Mouse (Mus musculus) MEL (cell line): ENCODE results near the gene Myo1h. TPM values are rescaled to one million over a fixed set of nuclear protein-coding genes. Genes with fewer than 3 reads are reported as not detected.

ENCODE experiments used
- DNase-seq: peaks from one replicate; pipeline ENCODE4 v3.0.0; 2011; ENCODE audit warnings: low read depth, low spot score
- H3K27ac ChIP-seq: 2 replicates; pipeline ENCODE4 v1.5.1; 2012; ENCODE audit warnings: low read depth, mild to moderate bottlenecking, control low read depth, low read length, moderate library complexity; ENCODE audit not compliant: control insufficient read depth
- H3K27me3 ChIP-seq, 2 experiments: fragments of 150-350 bp in 1 of 2; sonication (generic) in 1 of 2; 2 replicates each; pipeline ENCODE4 v1.6.1; 2012; ENCODE audit warnings: low read length in 2 of 2, mild to moderate bottlenecking in 2 of 2, improper control_type of control experiment in 1 of 2, moderate library complexity in 1 of 2; ENCODE audit not compliant: insufficient read depth in 2 of 2, control insufficient read depth in 1 of 2
- H3K36me3 ChIP-seq, 2 experiments: 2 replicates each; pipeline ENCODE4 v1.6.1; 2012 to 2014; ENCODE audit warnings: low read length in 2 of 2, improper control_type of control experiment in 1 of 2, inconsistent platforms in 1 of 2, mild to moderate bottlenecking in 1 of 2; ENCODE audit not compliant: insufficient read depth in 2 of 2, control insufficient read depth in 1 of 2
- H3K4me1 ChIP-seq, 2 experiments: fragments of 150-350 bp in 1 of 2; sonication (generic) in 1 of 2; 2 replicates each; pipeline ENCODE4 v1.6.1; 2012; ENCODE audit warnings: low read length in 2 of 2, improper control_type of control experiment in 1 of 2, mild to moderate bottlenecking in 1 of 2; ENCODE audit not compliant: insufficient read depth in 2 of 2, control insufficient read depth in 1 of 2
- H3K4me3 ChIP-seq, 2 experiments: fragments of 150-350 bp in 1 of 2; sonication (generic) in 1 of 2; 2 replicates each; pipeline ENCODE4 v1.5.1; 2012; ENCODE audit warnings: low read depth in 2 of 2, low read length in 2 of 2, mild to moderate bottlenecking in 2 of 2, moderate library complexity in 2 of 2, control low read depth in 1 of 2, improper control_type of control experiment in 1 of 2; ENCODE audit not compliant: control insufficient read depth in 1 of 2, insufficient read depth in 1 of 2
- H3K79me2 ChIP-seq: 2 replicates; pipeline ENCODE4 v1.6.1; 2012; ENCODE audit warnings: mild to moderate bottlenecking, low read length, moderate library complexity; ENCODE audit not compliant: control insufficient read depth, poor library complexity, insufficient read depth
- H3K9ac ChIP-seq: 2 replicates; pipeline ENCODE4 v1.6.1; 2012; ENCODE audit warnings: low read depth, mild to moderate bottlenecking, control low read depth, low read length, moderate library complexity; ENCODE audit not compliant: control insufficient read depth, poor library complexity, severe bottlenecking
- H3K9me3 ChIP-seq: fragments of 150-350 bp; sonication (generic); replicated peaks from 2 replicates; pipeline ENCODE4 v1.6.1; 2012; ENCODE audit warnings: mild to moderate bottlenecking, low read length, improper control_type of control experiment, moderate library complexity; ENCODE audit not compliant: insufficient read depth
- CHD1 ChIP-seq: IDR thresholded peaks from 2 replicates; pipeline ENCODE4 v1.6.1; 2012; ENCODE audit warnings: low read depth, mild to moderate bottlenecking, inconsistent platforms, low read length, improper control_type of control experiment
- CHD2 ChIP-seq: IDR thresholded peaks from 2 replicates; pipeline ENCODE4 v1.6.1; 2011; ENCODE audit warnings: low read length, improper control_type of control experiment
- E2F4 ChIP-seq: IDR thresholded peaks from 2 replicates; pipeline ENCODE4 v1.6.1; 2011; ENCODE audit warnings: low read depth, low read length, improper control_type of control experiment, borderline replicate concordance
- GATA1 ChIP-seq: IDR thresholded peaks from 2 replicates; pipeline ENCODE4 v1.6.1; 2011; ENCODE audit warnings: low read depth, low read length, improper control_type of control experiment
- KAT2A ChIP-seq: conservative IDR thresholded peaks from 2 replicates; pipeline ENCODE4 v1.6.1; 2012; ENCODE audit warnings: low read depth, low read length, improper control_type of control experiment, inconsistent platforms
- MAFK ChIP-seq: IDR thresholded peaks from 2 replicates; pipeline ENCODE4 v1.6.1; 2011; ENCODE audit warnings: low read depth, mild to moderate bottlenecking, low read length, improper control_type of control experiment, borderline replicate concordance
- MAZ ChIP-seq: IDR thresholded peaks from 2 replicates; pipeline ENCODE4 v1.6.1; 2012; ENCODE audit warnings: low read depth, mild to moderate bottlenecking, inconsistent platforms, low read length, improper control_type of control experiment
- MYB ChIP-seq: IDR thresholded peaks from 2 replicates; pipeline ENCODE4 v1.6.1; 2011; ENCODE audit warnings: mild to moderate bottlenecking, low read depth, low read length, improper control_type of control experiment
- NELFE ChIP-seq: IDR thresholded peaks from 2 replicates; pipeline ENCODE4 v1.6.1; 2011; ENCODE audit warnings: low read depth, low read length, improper control_type of control experiment
- POLR2AphosphoS2 ChIP-seq: IDR thresholded peaks from 2 replicates; pipeline ENCODE4 v1.6.1; 2011; ENCODE audit warnings: low read length, improper control_type of control experiment
- POLR2AphosphoS5 ChIP-seq: IDR thresholded peaks from 2 replicates; pipeline ENCODE4 v1.6.1; 2012; ENCODE audit warnings: low read depth, borderline replicate concordance, mild to moderate bottlenecking, inconsistent platforms, low read length, moderate library complexity, mixed read lengths
- RCOR1 ChIP-seq: IDR thresholded peaks from 2 replicates; pipeline ENCODE4 v1.6.1; 2012; ENCODE audit warnings: low read depth, mild to moderate bottlenecking, inconsistent platforms, low read length, improper control_type of control experiment
- SIN3A ChIP-seq: IDR thresholded peaks from 2 replicates; pipeline ENCODE4 v1.6.1; 2012; ENCODE audit warnings: low read length, improper control_type of control experiment, inconsistent platforms
- SMC3 ChIP-seq: IDR thresholded peaks from 2 replicates; pipeline ENCODE4 v1.6.1; 2011; ENCODE audit warnings: low read depth, low read length, improper control_type of control experiment
- TBP ChIP-seq: IDR thresholded peaks from 2 replicates; pipeline ENCODE4 v1.8.0; 2011; ENCODE audit warnings: low read depth, low read length, improper control_type of control experiment
- UBTF ChIP-seq: IDR thresholded peaks from 2 replicates; pipeline ENCODE4 v1.6.1; 2012; ENCODE audit warnings: low read depth, mild to moderate bottlenecking, inconsistent platforms, low read length, improper control_type of control experiment, moderate library complexity, borderline replicate concordance; ENCODE audit not compliant: insufficient read depth
- USF1 ChIP-seq: IDR thresholded peaks from 2 replicates; pipeline ENCODE4 v1.6.1; 2014; ENCODE audit warnings: low read depth, mild to moderate bottlenecking, inconsistent platforms, low read length, improper control_type of control experiment, moderate library complexity
- ZC3H11A ChIP-seq: IDR thresholded peaks from 2 replicates; pipeline ENCODE4 v1.6.1; 2012; ENCODE audit warnings: low read depth, mild to moderate bottlenecking, inconsistent platforms, low read length, improper control_type of control experiment
- ZMIZ1 ChIP-seq: IDR thresholded peaks from 2 replicates; pipeline ENCODE4 v1.6.1; 2012; ENCODE audit warnings: low read depth, mild to moderate bottlenecking, inconsistent platforms, low read length, improper control_type of control experiment, moderate library complexity
- polyA plus RNA-seq, 2 experiments: library from polyadenylated mRNA; stranded (reverse) in 1 of 2; unstranded in 1 of 2; fragments of >175 nt in 1 of 2; fragments of >200 nt in 1 of 2; gene quantifications; 2 replicates each; pipeline versions ENCODE4 v1.2.1 to v1.2.4; 2012; ENCODE audit warnings: low replicate concordance in 2 of 2, low read depth in 1 of 2; ENCODE audit not compliant: insufficient read length in 2 of 2, insufficient read depth in 1 of 2, missing spikeins in 1 of 2
- total RNA-seq: library from RNA; depleted of rRNA; stranded (reverse); fragments of 300-350 nt; gene quantifications from 2 replicates; pipeline ENCODE4 v1.2.3, GENCODE M21; 2012

The Myo1h gene
- total and polyA plus RNA-seq, 3 experiments = 0.33 to 4.6 TPM; not detected in 1

DNA sequence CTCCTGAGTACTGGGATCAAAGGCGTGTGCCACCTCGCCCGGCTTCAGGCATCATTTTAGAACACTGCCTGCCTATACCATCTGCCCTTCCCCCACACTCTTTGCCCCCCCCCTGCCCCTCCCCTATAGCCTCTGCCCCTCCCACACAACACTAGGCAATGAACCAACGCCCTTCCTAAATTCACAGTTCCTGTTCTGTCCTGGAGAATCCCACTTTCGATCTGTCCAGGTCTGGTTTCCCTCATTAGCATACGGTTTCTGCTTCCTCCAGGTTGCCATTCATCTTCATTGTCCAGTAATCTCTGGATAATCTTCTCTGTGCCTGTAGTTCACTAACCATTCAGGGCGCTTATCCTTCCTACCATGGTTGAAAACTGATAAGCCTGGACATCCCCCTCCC, 54.6 kb downstream of the Myo1h start:
- TF ChIP-seq MYB (no peak), USF1 (no peak), MAZ (no peak), RCOR1 (no peak), NELFE (no peak), E2F4 (no peak)
- no peaks in the 10 kb centered on the region for H3K79me2 ChIP-seq

DNA sequence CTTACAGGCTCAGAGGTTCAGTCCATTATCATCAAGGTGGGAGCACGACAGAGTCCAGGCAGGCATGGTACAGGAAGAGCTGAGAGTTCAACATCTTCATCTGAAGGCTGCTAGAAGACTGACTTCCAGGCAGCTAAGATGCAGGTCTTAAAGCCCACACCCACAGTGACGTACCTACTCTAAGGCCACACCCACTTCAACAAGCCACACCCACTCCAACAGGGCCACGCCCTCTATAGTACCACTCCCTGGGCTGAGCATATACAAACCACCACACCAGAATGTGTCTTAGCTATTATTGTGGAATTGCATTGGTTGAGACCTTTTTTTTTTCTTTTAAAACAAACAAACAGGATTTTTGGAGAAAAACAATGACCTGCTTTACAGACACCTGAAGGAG, 56.6 kb downstream of the Myo1h start:
- Histone ChIP-seq H3K36me3 (no peaks in the 10 kb centered on the region), H3K27me3 (no peaks in the 10 kb centered on the region), H3K27ac (no peak overlapping the region), H3K79me2 (no peaks in the 10 kb centered on the region), H3K9ac (no peak overlapping the region), H3K4me3 (no peak overlapping the region), H3K9me3 (no peaks in the 10 kb centered on the region), H3K4me1 (0 out of 4 replicates have a peak, but pooled peaks cover 0 to 6% of the 10 kb centered on the region in 2 experiments)
- TF ChIP-seq CHD1 (no peak), MAFK (no peak), KAT2A (no peak), POLR2AphosphoS2 (no peak), ZC3H11A (no peak), ZMIZ1 (no peak), UBTF (no peak), SIN3A (no peak), NELFE (no peak), GATA1 (no peak), CHD2 (no peak), POLR2AphosphoS5 (no peak), USF1 (no peak), TBP (no peak), SMC3 (no peak)
- peak; percentile 75 for DNase-seq

More for the DNA sequence above, 54.6 kb downstream of the Myo1h start:
- Histone ChIP-seq H3K9ac (no peak overlapping the region), H3K27ac (no peak overlapping the region), H3K4me3 (no peak overlapping the region), H3K4me1 (peaks cover 0 to 10% of the 10 kb centered on the region in 2 experiments; a peak in 1 of 4 replicates), H3K9me3 (no peaks in the 10 kb centered on the region), H3K27me3 (no peaks in the 10 kb centered on the region), H3K36me3 (no peaks in the 10 kb centered on the region; a peak in 1 of 4 replicates)
- DNase-seq = no peak
